Mouse (Mus musculus) forebrain, embryonic 13.5 days (tissue): ENCODE measurements around the gene Rexo4. TPM values are rescaled to one million over a fixed set of nuclear protein-coding genes. Genes with fewer than 3 reads are reported as not detected.
A peak's percentile ranks its signal among the peaks of the same experiment; 100 is the strongest.

ENCODE experiments used
- ATAC-seq: fragments of 200-750 bp; cut with Nextera tagmentation; 2 replicates; pipeline ENCODE4 v1.8.0; 2017
- H3K27ac ChIP-seq: fragments of 300-500 bp; sonication (generic); 2 replicates; pipeline ENCODE4 v1.5.1; 2015; ENCODE audit warnings: inconsistent platforms, mild to moderate bottlenecking, moderate library complexity
- H3K27me3 ChIP-seq: fragments of 300-500 bp; sonication (generic); 2 replicates; pipeline ENCODE4 v1.6.1; 2015; ENCODE audit warnings: mild to moderate bottlenecking, inconsistent platforms
- H3K36me3 ChIP-seq: fragments of 300-500 bp; sonication (generic); 2 replicates; pipeline ENCODE4 v1.6.1; 2015; ENCODE audit warnings: mild to moderate bottlenecking, inconsistent platforms; ENCODE audit not compliant: poor library complexity, severe bottlenecking
- H3K4me1 ChIP-seq: fragments of 300-500 bp; sonication (generic); 2 replicates; pipeline ENCODE4 v1.6.1; 2015; ENCODE audit warnings: inconsistent platforms
- H3K4me2 ChIP-seq: fragments of 300-500 bp; sonication (generic); 2 replicates; pipeline ENCODE4 v1.6.1; 2015; ENCODE audit warnings: inconsistent platforms, mild to moderate bottlenecking, moderate library complexity
- H3K4me3 ChIP-seq: fragments of 300-500 bp; sonication (generic); 2 replicates; pipeline ENCODE4 v1.5.1; 2015; ENCODE audit warnings: mild to moderate bottlenecking, inconsistent platforms
- H3K9ac ChIP-seq: fragments of 300-500 bp; sonication (generic); 2 replicates; pipeline ENCODE4 v1.6.1; 2015; ENCODE audit warnings: mild to moderate bottlenecking, inconsistent platforms
- H3K9me3 ChIP-seq: fragments of 300-500 bp; sonication (generic); replicated peaks from 2 replicates; pipeline ENCODE4 v1.6.1; 2016; ENCODE audit warnings: inconsistent platforms
- WGBS: fragments of 180-500 bp; shearing (Covaris S2); methylation state at CpG from one replicate; pipeline ENCODE4 v1.1.7; 2015; 5-methylcytosine and 5-hydroxymethylcytosine counted together
- polyA plus RNA-seq: library from polyadenylated mRNA; unstranded; fragments of >200 nt; fragmentation: Nextera tagmentation; extraction: Ambion mirVana; gene quantifications from 2 replicates; pipeline ENCODE4 v1.2.1, GENCODE M21; 2015

The Rexo4 gene
- polyA plus RNA-seq, 1 experiment from 2014 or later = 39.5 TPM

- 72% methylated on average over 1 of the region's 1 CpGs for WGBS
- ATAC-seq = no peak
- Histone ChIP-seq H3K4me1 (peaks cover 12% of the 10 kb centered on the region), H3K9ac (no peak overlapping the region), H3K4me2 (no peak overlapping the region), H3K4me3 (no peak overlapping the region), H3K27ac (no peak overlapping the region), H3K36me3 (no peaks in the 10 kb centered on the region), H3K27me3 (no peaks in the 10 kb centered on the region), H3K9me3 (no peaks in the 10 kb centered on the region)
Observed at GRCm38 (mm10) chr2:26936425-26936824, 27.8 kb downstream of the Rexo4 start.

DNA sequence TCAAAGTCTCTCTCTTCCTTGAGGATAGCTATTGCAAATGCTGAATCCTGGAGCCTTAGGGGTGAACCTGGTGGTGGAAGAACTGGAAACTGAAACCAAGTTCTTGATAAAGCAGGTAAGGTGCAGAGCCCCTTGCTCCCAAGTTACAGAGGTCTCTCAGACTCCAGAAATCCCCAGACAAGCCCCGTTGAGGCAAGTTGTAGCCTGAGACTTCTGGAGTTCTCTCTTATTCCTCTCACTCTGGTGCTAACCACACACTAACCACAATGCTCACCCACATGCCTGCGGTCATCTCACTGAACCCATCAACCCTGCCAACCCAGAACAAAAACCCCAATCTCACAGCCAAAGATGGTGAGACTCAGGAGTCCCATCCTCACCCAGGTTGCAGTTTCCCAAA, 28.9 kb downstream of the Rexo4 start:
- WGBS = 86% methylated on average over 2 of the region's 2 CpGs
- Histone ChIP-seq H3K9ac (no peak overlapping the region), H3K36me3 (peaks cover 8% of the 10 kb centered on the region), H3K27ac (no peak overlapping the region), H3K4me3 (no peak overlapping the region), H3K4me2 (no peak overlapping the region), H3K4me1 (peaks cover 24% of the 10 kb centered on the region), H3K9me3 (no peaks in the 10 kb centered on the region), H3K27me3 (no peaks in the 10 kb centered on the region)
- ATAC-seq = no peak

DNA sequence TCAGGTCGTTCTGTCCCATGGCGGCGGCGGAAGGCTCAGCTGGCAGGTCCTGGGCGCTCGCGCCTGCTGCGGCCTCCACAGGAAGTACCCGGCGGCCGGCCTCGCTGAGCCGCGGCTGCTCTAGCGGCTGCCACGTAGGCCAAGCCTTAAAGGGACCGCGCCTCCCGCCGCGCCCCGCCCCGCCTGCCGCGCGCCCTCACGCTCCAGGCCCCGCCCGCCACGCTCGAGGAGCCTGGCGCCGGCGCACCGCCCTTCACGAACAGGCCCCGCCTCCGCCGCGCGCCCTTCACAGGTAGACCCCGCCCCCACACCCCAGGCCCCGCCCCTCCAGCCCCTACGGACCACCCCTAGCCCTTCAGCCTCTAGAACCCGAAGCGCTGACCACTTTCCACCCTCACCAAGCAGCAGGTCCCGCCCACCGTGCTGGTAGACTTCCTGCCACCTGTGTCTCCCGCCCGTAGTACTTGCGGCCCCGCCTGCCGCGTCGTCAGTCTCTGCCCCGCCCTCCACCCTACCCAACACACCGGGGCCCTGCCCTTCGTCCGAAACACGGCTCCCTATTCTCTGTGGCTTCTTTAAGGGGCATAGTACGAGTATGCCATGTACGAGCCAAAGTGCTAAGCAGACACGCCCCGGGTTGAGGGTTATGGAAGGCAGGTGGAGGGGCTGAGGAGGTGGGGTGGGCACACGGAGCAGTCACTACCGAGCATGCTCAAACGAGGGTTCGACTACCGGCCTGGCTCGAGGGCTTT, 30.7 kb downstream of the Rexo4 start, which contains the start of the genes Surf4 and Stkld1:
Gene Surf4, minus strand, starts transcription at position 625 of the 752 bp plus-strand sequence.
Gene Stkld1, plus strand, starts transcription at position 744 of the 752 bp plus-strand sequence.
- Histone ChIP-seq H3K4me2 (peak within 1 kb of the TSS; percentile 92), H3K9me3 (no peaks in the 10 kb centered on the region), H3K36me3 (peaks cover 23% of the 10 kb centered on the region), H3K4me1 (peaks cover 29% of the 10 kb centered on the region), H3K9ac (peak within 1 kb of the TSS; percentile 99), H3K4me3 (peak within 1 kb of the TSS; percentile 95), H3K27me3 (no peaks in the 10 kb centered on the region), H3K27ac (peak within 1 kb of the TSS; percentile 60)
- WGBS = under 1% methylated on average over 28 of the region's 70 CpGs
- ATAC-seq = peak; percentile 96

DNA sequence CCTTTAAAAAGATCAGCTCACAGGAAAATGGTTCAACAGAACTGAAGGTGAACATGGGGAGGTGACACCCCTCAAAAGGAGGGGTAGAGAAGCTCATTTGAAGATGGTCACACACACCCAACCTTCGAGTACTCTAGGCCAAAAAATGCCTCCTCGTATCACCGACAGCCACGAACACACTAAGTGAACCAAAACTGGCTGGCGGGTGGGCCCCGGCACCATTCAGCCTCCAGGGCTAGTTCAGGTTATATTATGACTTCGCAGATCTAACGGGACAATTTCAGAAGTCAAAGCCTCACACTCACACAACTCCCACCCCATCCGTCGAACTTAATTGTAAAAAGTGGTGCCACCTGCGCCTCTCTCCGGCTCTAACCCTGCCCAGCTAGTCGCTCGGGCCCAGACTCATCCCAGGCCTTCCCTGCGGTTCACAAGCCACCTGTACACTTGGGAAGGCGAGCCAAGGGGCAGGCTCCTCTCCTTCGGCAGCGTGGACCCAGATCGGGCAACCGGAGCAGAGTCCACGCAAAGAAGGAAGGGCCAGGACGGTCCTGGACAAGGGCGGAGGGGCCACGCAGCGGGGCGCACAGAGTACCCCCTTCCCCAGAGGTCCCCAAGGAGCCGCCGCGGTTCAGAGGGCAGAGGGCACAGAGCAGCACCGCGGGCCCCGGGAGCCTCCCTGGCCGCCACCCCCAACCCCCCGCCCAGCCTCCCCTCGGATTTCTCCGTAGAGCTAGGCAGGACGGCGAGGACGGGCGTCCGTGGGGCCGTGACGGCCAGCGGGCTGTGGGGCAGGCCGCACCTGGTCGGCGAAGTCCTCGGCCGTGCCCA, 31.5 kb downstream of the Rexo4 start:
- peak overlapping the region; percentile 60 for H3K27ac ChIP-seq
- peak overlapping the region; percentile 99 for H3K9ac ChIP-seq
- ATAC-seq = no peak
- H3K4me1 ChIP-seq = peaks cover 29% of the 10 kb centered on the region
- H3K4me3 ChIP-seq = peak overlapping the region; percentile 95
- peak overlapping the region; percentile 92 for H3K4me2 ChIP-seq
- H3K36me3 ChIP-seq = peaks cover 30% of the 10 kb centered on the region
- H3K27me3 ChIP-seq = no peaks in the 10 kb centered on the region
- 2% methylated on average over 48 of the region's 49 CpGs for WGBS
- no peaks in the 10 kb centered on the region for H3K9me3 ChIP-seq

- Histone ChIP-seq H3K27me3 (no peaks in the 10 kb centered on the region), H3K4me2 (peak overlapping the region; percentile 1; the same call in 1 of the 2 replicates), H3K36me3 (peaks cover 53% of the 10 kb centered on the region), H3K27ac (no peak overlapping the region), H3K4me3 (no peak overlapping the region), H3K4me1 (peaks cover 29% of the 10 kb centered on the region), H3K9me3 (no peaks in the 10 kb centered on the region), H3K9ac (no peak overlapping the region)
- no peak for ATAC-seq
- 39% methylated on average over 1 of the region's 1 CpGs for WGBS
Observed at GRCm38 (mm10) chr2:26930390-26930789, 33.8 kb downstream of the Rexo4 start.

GRCm38 (mm10) chr2:26927745-26928476, 36.3 kb downstream of the Rexo4 start:
- H3K27me3 ChIP-seq = no peaks in the 10 kb centered on the region
- 90% methylated on average over 6 of the region's 6 CpGs for WGBS
- H3K9me3 ChIP-seq = no peaks in the 10 kb centered on the region
- H3K9ac ChIP-seq = 0 out of 2 replicates have a peak overlapping the region, but pooled peaks have one; percentile 13
- H3K4me2 ChIP-seq = no peak overlapping the region
- peaks cover 77% of the 10 kb centered on the region for H3K36me3 ChIP-seq
- ATAC-seq = no peak
- peaks cover 29% of the 10 kb centered on the region for H3K4me1 ChIP-seq
- no peak overlapping the region for H3K4me3 ChIP-seq
- no peak overlapping the region for H3K27ac ChIP-seq

DNA sequence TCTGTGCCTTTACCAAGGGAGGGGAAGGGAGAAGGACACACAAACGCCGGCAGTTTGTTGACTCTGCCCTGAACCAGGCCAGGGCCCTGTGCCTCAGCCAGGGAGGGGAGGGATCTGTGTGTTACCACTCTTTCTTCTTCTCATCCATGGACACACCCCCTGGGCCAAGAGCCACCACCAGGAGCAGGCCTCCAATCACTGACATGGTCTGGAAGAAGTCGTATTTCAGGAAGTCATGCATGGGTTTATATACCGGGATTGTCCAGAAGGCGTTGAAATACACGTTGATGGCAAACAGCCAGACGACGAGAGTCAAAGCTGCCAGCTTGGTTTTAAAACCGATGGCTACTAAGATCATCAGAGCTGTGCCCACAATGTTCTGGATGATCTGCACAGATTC, 42.4 kb downstream of the Rexo4 start:
- WGBS = 87% methylated on average over 9 of the region's 9 CpGs
- no peak overlapping the region for H3K4me2 ChIP-seq
- H3K27ac ChIP-seq = no peak overlapping the region
- ATAC-seq = no peak
- peaks cover 95% of the 10 kb centered on the region for H3K36me3 ChIP-seq
- H3K4me3 ChIP-seq = no peak overlapping the region
- H3K9me3 ChIP-seq = no peaks in the 10 kb centered on the region
- H3K9ac ChIP-seq = no peak overlapping the region
- peaks cover 18% of the 10 kb centered on the region for H3K4me1 ChIP-seq
- no peaks in the 10 kb centered on the region for H3K27me3 ChIP-seq

DNA sequence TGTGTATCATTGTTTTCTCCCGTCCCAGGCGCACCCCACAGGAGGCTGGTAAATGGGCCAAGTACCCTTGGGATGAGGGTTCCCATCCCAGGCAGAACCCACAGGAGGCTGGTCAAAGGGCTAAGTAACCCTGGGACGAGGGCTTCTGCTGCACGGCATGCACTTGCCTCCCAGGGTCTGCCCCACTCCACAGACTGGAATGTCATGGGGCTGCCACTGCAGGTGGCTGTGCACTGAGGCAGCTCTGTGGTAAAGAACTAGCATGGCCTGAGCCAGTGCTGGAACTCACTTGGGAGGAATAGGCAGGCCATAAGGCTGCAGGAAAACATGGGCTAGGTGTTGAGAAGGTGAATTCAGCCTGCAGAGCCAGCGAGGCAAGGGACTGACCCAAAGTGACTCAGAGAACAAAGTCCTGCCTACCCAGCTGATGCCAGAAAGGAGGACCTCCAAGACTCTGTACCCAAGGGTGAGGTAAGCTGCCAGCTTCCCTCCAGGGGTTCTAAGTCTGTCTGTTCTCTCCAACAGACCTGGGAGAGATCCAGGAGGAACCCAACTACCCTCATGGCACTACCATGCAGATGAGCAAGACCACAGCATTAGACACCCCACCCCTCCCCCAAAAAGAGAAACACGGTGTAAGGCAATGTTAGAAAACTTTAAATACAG, 43.9 kb downstream of the Rexo4 start:
- no peak for ATAC-seq
- Histone ChIP-seq H3K27me3 (no peaks in the 10 kb centered on the region), H3K9me3 (no peaks in the 10 kb centered on the region), H3K36me3 (peaks cover 80% of the 10 kb centered on the region), H3K9ac (no peak overlapping the region), H3K27ac (no peak overlapping the region), H3K4me1 (peaks cover 28% of the 10 kb centered on the region), H3K4me3 (no peak overlapping the region), H3K4me2 (no peak overlapping the region)
- WGBS = 90% methylated on average over 6 of the region's 6 CpGs

DNA sequence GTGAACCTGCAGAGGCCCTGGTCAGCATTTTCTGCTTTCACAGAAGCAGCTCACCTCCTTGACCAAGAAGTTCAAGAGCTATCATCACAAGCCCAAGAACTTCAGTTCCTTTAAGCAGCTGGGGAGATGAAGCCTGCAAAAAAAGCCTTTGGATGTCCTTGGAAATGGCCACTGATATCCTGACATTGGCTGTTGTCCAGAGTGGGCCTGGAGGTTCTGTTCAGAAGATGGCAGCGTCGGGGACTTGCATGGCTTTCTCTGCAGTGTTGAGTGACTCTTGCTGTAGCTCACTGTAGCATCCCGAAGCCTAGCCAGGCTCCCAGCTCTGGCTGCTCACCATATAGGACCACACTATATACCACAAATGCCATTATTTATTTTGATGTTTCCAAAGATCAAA, 44.5 kb downstream of the Rexo4 start:
- H3K27ac ChIP-seq = no peak overlapping the region
- no peak overlapping the region for H3K9ac ChIP-seq
- H3K4me1 ChIP-seq = peaks cover 34% of the 10 kb centered on the region
- H3K4me3 ChIP-seq = no peak overlapping the region
- WGBS = 91% methylated on average over 3 of the region's 3 CpGs
- no peak for ATAC-seq
- H3K36me3 ChIP-seq = peaks cover 75% of the 10 kb centered on the region
- H3K4me2 ChIP-seq = no peak overlapping the region
- no peaks in the 10 kb centered on the region for H3K27me3 ChIP-seq
- H3K9me3 ChIP-seq = no peaks in the 10 kb centered on the region

DNA sequence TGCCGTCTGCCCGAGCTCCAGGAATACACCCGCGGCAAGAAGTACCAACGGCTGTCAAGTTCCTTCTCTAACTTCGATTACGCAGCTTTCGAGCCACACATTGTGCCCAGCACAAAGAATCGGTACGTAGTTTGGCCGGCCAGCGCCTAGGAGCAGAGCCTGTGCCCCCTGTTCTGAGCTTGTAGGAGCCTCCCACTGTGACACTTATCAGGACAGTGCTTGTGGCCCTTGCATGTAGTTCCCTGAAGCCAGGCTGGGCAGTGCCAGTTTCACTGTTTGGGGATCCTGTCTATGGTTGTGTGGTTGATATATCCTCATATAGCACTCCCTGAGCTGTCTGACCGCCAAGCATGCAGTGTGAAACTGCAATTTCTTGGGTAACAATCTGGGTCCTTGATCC, 47.4 kb downstream of the Rexo4 start:
- ATAC-seq = peak; percentile 11; the same call in 1 of the 2 replicates
- Histone ChIP-seq H3K9ac (peak overlapping the region; percentile 84), H3K9me3 (no peaks in the 10 kb centered on the region), H3K27ac (peak overlapping the region; percentile 70), H3K4me1 (peaks cover 47% of the 10 kb centered on the region), H3K36me3 (peaks cover 75% of the 10 kb centered on the region), H3K4me3 (peak overlapping the region; percentile 73), H3K4me2 (peak overlapping the region; percentile 96), H3K27me3 (no peaks in the 10 kb centered on the region)
- 3% methylated on average over 13 of the region's 13 CpGs for WGBS

DNA sequence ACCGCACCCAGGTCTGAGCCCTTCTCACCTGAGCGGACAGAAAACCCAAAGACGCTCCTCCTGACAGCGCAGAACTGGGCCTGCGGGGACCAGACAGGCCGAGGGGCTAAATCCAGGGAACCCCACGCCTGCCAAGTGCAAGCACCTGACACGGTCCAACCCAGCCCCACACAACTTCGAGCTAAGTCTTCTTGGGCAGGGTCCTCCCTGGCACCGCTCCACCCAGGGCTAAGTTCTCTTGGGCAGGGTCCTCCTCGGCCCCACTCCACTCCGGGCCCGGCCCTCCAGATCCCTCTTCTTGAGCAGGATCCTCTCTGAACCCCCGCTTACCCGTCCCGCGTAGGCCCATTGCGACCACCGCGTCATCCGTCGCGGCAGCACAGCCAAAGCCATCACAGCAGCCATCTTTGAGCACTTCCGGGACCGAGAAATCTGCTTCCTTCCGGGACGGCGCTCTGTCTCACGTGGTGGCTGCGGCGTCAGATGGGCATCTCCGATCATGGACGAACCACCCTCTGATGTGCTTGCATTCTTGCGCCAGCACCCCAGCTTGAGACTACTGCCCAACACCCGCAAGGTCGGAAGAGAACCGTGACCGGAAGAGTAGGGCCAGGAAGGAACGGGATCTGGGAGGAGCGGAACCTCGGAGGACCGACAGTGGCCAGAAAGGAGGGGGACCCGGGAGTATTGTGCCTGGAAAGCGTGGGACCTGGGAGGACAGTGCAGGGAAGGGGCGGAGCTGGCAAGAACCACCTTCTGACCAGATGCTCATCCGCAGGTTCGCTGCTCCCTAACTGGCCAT, 48.1 kb downstream of the Rexo4 start, which contains the start of the genes Surf2 and Surf1:
Gene Surf2, plus strand, starts transcription at position 441 of the 802 bp plus-strand sequence.
Gene Surf1, minus strand, starts transcription at position 604 of the 802 bp plus-strand sequence.
- peaks cover 72% of the 10 kb centered on the region for H3K36me3 ChIP-seq
- H3K27ac ChIP-seq = peak within 1 kb of the TSS; percentile 70
- H3K27me3 ChIP-seq = no peaks in the 10 kb centered on the region
- WGBS = 2% methylated on average over 47 of the region's 47 CpGs
- H3K9me3 ChIP-seq = no peaks in the 10 kb centered on the region
- peak; percentile 84 for ATAC-seq
- H3K4me1 ChIP-seq = peaks cover 51% of the 10 kb centered on the region
- peak within 1 kb of the TSS; percentile 84 for H3K9ac ChIP-seq
- H3K4me2 ChIP-seq = peak within 1 kb of the TSS; percentile 96
- peak within 1 kb of the TSS; percentile 73 for H3K4me3 ChIP-seq
